In the genomic region with DNA sequence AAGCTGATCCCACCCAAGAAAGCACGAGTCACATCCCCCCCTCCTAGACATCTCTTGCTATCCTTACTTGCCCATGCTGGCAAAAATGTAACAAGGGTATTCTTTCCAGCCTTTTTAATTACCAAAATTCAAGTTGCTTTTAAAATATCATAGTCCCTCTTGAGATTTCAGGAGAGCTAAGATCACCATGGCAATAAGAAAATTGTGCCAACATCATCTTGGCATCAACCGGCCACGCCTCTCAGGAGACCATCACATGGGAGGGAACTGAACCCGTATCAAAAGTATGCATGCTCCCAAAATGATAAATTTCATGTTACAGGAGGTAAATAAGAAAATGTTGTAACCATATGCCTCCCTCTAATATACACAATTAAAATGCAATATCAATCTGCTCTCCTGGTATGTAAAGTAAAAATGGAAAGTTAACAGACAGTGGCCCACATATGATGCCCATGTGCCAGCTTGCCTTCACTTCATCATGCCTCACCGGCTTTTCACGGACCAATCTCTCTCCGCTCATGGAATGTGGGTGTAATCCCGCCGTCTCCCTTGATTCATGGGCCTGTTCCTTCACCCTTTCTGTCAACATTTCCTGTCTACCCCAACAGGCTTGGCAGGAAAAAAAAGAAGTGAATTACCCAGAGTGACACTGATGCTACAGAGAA, we compare ENCODE assay signal across 12 mouse cellular contexts.
"Had no signal": no experiment of that assay in that cellular context is flagged by ENCODE, and none has a peak within 500 bp of the region (broad histone marks: within the 10 kb centered on the region; RNA-seq: fewer than 3 reads in every experiment).

No protein-coding gene starts in this region.

- H3K4me1 ChIP-seq: kidney, embryonic 15.5 days; limb, embryonic 13.5 days; neural tube, embryonic 12.5 days; stomach, embryonic 15.5 days had no signal

- H3K9ac ChIP-seq: kidney, embryonic 15.5 days; limb, embryonic 13.5 days; liver, embryonic 14.5 days; midbrain, embryonic 13.5 days; neural tube, embryonic 12.5 days; stomach, embryonic 15.5 days had no signal

- H3K27ac ChIP-seq: kidney, embryonic 15.5 days; limb, embryonic 13.5 days; liver, embryonic 14.5 days; midbrain, embryonic 13.5 days; neural tube, embryonic 12.5 days; stomach, embryonic 15.5 days had no signal

- H3K4me3 ChIP-seq: kidney, embryonic 15.5 days; limb, embryonic 13.5 days; midbrain, embryonic 13.5 days; neural tube, embryonic 12.5 days; stomach, embryonic 15.5 days had no signal

- H3K9me3 ChIP-seq: kidney, embryonic 15.5 days; limb, embryonic 13.5 days; midbrain, embryonic 13.5 days; neural tube, embryonic 12.5 days; stomach, embryonic 15.5 days had no signal

- H3K4me2 ChIP-seq: kidney, embryonic 15.5 days; limb, embryonic 13.5 days; midbrain, embryonic 13.5 days; neural tube, embryonic 12.5 days; stomach, embryonic 15.5 days had no signal

- ATAC-seq: midbrain, embryonic 13.5 days had no signal

- H3K27me3 ChIP-seq: kidney, embryonic 15.5 days; limb, embryonic 13.5 days; midbrain, embryonic 13.5 days; neural tube, embryonic 12.5 days; stomach, embryonic 15.5 days had no signal

- DNase-seq: kidney, postnatal 14 days; layer of hippocampus, postnatal 36 days; lung, adult 18-20 months; lung, postnatal 36 days; thymus, adult 2 months; thymus, postnatal 25 days had no signal

- H3K36me3 ChIP-seq: kidney, embryonic 15.5 days; limb, embryonic 13.5 days; midbrain, embryonic 13.5 days; neural tube, embryonic 12.5 days; stomach, embryonic 15.5 days had no signal
